Mouse (Mus musculus): ENCODE measurements at regions not wholly inside any gene's neighbourhood (a gene's known extent, or its start where the extent isn't known, plus 50 kb on each side); places are given as distances from the start of the nearest gene placed in this dataset.

DNA sequence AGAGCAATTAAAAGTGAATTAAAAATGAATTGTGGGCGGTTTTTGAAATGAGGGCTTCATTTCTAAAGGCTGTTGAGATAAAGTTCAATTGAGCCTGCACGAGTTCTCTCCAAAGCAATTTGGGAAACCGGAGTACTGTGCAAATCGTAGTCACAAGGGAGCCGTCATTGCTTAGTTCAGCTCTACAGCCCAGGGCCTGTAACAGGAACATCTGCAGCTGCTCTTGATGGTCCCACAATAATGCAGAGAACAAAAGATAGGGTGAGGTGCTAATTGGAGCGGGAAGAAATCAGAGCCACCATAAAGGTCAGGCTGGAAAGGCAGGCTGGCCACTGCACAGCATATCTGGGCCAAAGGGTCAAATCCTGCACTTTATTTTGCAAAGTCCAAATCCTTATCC, 242.7 kb downstream of the Diras2 start:
- no peak for TF ChIP-seq POLR2A (IDR thresholded peaks at IDR 0.05; ENCODE audit: borderline replicate concordance, insufficient read depth, low read length)
- TF ChIP-seq CTCF (IDR thresholded peaks at IDR 0.05; ENCODE audit: borderline replicate concordance, insufficient read depth, low read depth, low read length): no peak
